Mouse (Mus musculus) olfactory bulb, adult 2 months (tissue): Measurements from ENCODE around the gene Ak8. TPM values are rescaled to one million over a fixed set of nuclear protein-coding genes. Genes with fewer than 3 reads are reported as not detected.

Experiments used
- H3K27ac ChIP-seq: fragments of 200-500 bp; 2 replicates; pipeline ENCODE4 v1.5.1; 2012; ENCODE audit warnings: low read depth, low read length; ENCODE audit not compliant: insufficient read depth
- H3K4me1 ChIP-seq: fragments of 200-500 bp; 2 replicates; pipeline ENCODE4 v1.6.1; 2012; ENCODE audit warnings: low read length; ENCODE audit not compliant: control insufficient read depth, insufficient read depth
- H3K4me3 ChIP-seq: fragments of 200-500 bp; 2 replicates; pipeline ENCODE4 v1.5.1; 2012; ENCODE audit warnings: mild to moderate bottlenecking, low read depth, low read length, moderate library complexity; ENCODE audit not compliant: insufficient read depth
- CTCF ChIP-seq: fragments of 200-500 bp; IDR thresholded peaks from 2 replicates; pipeline ENCODE4 v1.5.1; 2012; ENCODE audit warnings: low read depth, mild to moderate bottlenecking, low read length, moderate library complexity; ENCODE audit not compliant: insufficient read depth
- POLR2A ChIP-seq: fragments of 200-500 bp; IDR thresholded peaks from 2 replicates; pipeline ENCODE4 v1.6.1; 2012; ENCODE audit warnings: mild to moderate bottlenecking, low read depth, low read length, moderate library complexity; ENCODE audit not compliant: insufficient read depth
- WGBS: fragments of 180-500 bp; shearing (Covaris S2); methylation state at CpG from one replicate; pipeline ENCODE4 v1.1.7; 2018; 5-methylcytosine and 5-hydroxymethylcytosine counted together
- polyA plus RNA-seq: library from polyadenylated mRNA; stranded (reverse); fragments of >200 nt; gene quantifications from 2 replicates; pipeline ENCODE4 v1.2.4, GENCODE M21; 2012; ENCODE audit warnings: low replicate concordance; ENCODE audit not compliant: missing spikeins, insufficient read depth, insufficient read length

Gene Ak8
- polyA plus RNA-seq, 1 experiment = not detected

DNA sequence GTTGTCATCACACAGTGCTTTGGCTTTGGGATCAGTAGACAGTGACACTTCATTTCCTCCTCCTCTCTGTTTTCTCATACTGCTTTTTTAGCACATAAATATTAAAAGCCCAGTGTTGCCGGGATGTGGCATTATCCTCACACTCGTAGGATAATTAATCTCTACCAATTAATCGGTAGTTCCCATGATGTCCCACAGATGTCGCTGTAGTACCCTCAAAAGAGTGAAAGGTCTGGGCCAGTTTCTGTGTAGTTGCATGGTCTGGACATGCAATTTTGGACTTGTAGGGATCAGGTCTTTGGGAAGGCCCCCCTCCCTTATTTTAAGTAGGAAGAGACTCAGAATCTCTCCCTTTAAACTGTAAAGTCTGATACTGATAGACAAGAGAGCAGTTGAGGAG is 19.3 kb upstream of the Ak8 start:
- WGBS = 17% methylated on average over 4 of the region's 4 CpGs
- peaks cover 4% of the 10 kb centered on the region; the same call in 1 of the 2 replicates for H3K4me1 ChIP-seq
- no peak for TF ChIP-seq CTCF
- TF ChIP-seq POLR2A = no peak
- H3K4me3 ChIP-seq = no peak overlapping the region
- H3K27ac ChIP-seq = no peak overlapping the region

DNA sequence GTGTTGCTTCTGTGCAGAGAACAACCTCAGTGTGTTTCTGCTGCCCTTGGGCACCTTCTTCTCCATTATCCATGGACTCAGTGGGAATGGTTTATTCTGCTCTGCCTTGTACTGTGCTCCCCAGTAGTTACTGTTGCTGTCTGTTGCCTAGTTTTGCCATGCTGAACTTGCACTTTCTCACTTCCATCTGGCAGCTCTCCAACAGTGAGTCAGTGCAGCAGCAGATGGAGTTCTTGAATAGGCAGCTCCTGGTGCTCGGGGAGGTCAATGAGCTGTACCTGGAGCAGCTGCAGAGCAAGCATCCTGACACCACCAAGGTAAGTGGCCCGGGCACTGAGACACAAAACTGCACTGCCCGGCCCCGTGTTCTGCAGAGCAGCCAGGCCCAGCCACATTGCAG is 18.2 kb upstream of the Ak8 start:
- Histone ChIP-seq H3K4me3 (no peak overlapping the region), H3K27ac (no peak overlapping the region), H3K4me1 (peaks cover 8% of the 10 kb centered on the region; the same call in 1 of the 2 replicates)
- TF ChIP-seq CTCF (no peak), POLR2A (no peak)
- 54% methylated on average over 4 of the region's 4 CpGs for WGBS

DNA sequence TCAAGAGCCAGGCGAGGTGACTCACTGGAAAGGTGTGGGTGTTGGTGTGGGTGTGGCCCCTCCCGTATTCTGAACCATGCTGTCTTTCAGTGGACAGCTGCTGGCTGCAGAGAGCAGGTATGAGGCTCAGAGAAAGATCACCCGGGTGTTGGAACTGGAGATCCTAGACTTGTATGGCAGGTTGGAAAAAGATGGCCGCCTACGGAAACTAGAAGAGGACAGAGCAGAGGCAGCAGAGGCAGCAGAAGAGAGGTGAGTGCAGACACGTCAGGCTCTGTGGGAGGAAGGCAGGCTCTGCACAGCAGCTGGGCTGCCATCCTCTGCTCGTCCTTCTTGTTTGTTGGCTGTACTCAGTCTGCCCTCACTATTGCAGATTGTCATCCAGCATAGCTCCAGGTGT is 14.1 kb upstream of the Ak8 start:
- no peak overlapping the region for H3K27ac ChIP-seq
- WGBS = 65% methylated on average over 7 of the region's 7 CpGs
- no peak overlapping the region for H3K4me3 ChIP-seq
- TF ChIP-seq POLR2A = no peak
- TF ChIP-seq CTCF = no peak
- peaks cover 10% of the 10 kb centered on the region; the same call in 1 of the 2 replicates for H3K4me1 ChIP-seq

GRCm38 (mm10) chr2:28688431-28688830 is 11.5 kb upstream of the Ak8 start:
- Histone ChIP-seq H3K27ac (no peak overlapping the region), H3K4me1 (peaks cover 7% of the 10 kb centered on the region; the same call in 1 of the 2 replicates), H3K4me3 (no peak overlapping the region)
- TF ChIP-seq CTCF (peak; percentile 34; the same call in 1 of the 2 replicates), POLR2A (no peak)
- WGBS = 49% methylated on average over 3 of the region's 3 CpGs

DNA sequence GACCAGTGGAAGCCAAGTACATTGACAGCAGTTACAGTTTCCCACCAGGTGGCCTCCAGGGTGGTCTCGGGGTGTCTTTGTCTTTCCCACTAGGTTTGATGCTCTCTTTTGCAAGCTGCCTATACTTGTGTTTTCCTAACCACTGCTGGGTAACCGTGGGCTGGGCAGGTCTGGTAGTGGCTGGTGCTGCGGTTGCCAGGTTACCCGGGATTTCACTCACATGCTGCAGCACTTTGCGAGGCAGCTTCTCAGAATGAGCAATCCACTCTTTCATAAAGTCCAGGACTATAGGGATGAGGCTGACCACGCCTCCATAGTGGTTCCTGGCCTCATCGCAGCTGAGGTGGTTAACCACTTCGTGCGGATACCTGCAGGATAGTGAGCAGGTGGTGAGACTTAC is 7.3 kb upstream of the Ak8 start:
- WGBS = 72% methylated on average over 9 of the region's 9 CpGs
- Histone ChIP-seq H3K27ac (no peak overlapping the region), H3K4me1 (no peaks in the 10 kb centered on the region), H3K4me3 (no peak overlapping the region)
- TF ChIP-seq POLR2A = no peak

- no peak overlapping the region for H3K27ac ChIP-seq
- TF ChIP-seq CTCF (no peak), POLR2A (no peak)
- H3K4me1 ChIP-seq = peaks cover 8% of the 10 kb centered on the region
- H3K4me3 ChIP-seq = no peak overlapping the region
- 78% methylated on average over 5 of the region's 5 CpGs for WGBS
These were observed 1.4 kb upstream of the Ak8 start for GRCm38 (mm10) chr2:28698566-28698965.

DNA sequence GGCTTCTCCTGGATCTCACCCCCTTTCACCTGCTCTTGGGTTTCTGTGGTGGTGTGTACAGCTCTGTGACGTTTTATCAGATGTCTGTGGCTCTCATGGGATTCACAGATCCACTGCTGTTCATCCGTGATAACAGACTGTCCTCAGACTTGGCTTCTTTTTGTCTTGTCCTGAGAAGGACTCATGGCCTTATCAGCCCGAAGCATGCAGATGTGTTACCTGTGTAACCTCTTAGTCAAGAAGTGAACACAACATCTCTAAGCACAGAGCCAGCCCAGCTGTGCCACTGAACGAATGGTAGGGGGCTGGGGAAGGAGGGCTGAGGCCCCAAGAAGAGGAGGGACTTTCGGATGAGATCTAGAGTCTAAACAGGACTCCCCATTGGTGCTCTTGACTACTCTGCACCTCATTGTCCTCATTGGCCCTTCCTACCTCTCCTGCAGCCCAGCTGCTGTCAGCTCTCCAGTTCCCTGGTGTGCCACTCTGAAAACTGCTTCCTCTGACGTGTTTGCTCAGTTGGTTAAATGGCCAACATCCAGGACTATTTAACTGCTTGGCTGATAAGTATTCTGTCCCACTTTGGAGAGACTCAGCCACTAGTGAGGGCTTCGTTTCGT is 1.8 kb downstream of the Ak8 start:
- no peak overlapping the region for H3K4me3 ChIP-seq
- WGBS = 64% methylated on average over 8 of the region's 8 CpGs
- TF ChIP-seq CTCF = no peak
- TF ChIP-seq POLR2A = no peak
- H3K4me1 ChIP-seq = peaks cover 8% of the 10 kb centered on the region
- no peak overlapping the region for H3K27ac ChIP-seq

DNA sequence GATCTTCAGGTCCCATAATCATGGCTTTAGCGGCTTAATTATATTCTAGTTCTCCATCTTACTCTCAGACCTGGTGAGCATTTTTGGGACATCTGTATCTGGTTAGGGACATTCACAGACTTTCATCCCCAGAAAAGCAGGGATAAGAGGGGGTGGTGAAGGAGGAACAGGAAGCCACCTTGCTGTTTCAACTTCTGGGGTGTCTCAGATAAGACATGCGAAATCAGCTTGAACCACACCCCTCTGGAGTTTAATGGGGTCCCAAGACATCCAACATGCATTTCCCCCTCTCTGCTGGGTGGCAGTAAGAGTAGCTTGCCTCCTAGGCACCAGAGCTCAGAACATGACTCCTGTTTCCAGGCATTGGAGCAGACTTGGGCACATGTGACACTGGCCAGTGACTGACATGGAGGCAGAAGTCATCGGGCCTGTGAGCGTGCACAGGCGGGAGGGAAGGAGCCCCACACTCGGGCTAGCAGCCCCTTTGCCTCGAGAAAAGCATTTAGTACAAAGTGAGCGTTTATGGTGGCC is 6.2 kb downstream of the Ak8 start:
- Histone ChIP-seq H3K27ac (no peak overlapping the region), H3K4me3 (no peak overlapping the region), H3K4me1 (no peaks in the 10 kb centered on the region)
- TF ChIP-seq CTCF = no peak
- TF ChIP-seq POLR2A = no peak
- WGBS = 84% methylated on average over 8 of the region's 8 CpGs

DNA sequence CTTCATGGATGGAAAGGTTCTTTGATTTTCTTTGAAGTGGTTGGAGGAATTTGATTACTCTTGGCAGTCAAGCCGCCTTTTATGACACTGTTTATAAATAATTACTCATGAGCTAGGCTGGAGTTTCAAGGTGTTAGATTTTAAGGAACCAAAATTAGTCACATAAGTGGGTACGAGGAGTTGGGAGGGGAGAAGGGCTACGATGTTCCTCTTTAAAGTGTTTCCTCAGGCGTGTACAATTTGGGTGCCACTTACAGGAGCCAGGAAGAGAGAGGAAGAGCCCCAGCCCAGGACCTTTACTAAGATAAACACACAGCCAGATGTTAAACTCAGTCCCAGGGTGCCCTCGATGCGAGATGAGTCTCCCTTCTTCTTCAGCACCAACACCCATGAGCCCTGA is 6.8 kb downstream of the Ak8 start:
- WGBS = 82% methylated on average over 6 of the region's 6 CpGs
- Histone ChIP-seq H3K4me1 (no peaks in the 10 kb centered on the region), H3K27ac (no peak overlapping the region), H3K4me3 (no peak overlapping the region)
- TF ChIP-seq POLR2A = no peak
- TF ChIP-seq CTCF = no peak
